Mouse (Mus musculus): ENCODE data around the gene Thap8.

DNA sequence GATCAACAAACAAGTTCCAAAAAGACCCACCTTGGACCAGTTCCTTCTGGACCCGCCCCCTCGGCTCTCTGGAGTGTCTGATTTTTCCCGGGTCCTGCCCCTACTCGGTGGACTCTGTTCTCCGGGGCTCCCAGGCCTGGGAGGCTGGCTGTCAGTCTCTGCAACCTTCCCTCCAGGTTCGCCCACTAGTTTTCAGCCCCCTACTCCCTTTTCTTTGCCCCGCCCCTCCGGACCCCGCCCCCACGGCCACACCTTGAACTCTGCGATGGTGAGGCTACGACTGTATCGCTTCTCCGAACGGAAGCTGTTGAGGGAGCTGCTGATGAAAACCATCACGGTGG lies 48.6 kb upstream of the Thap8 start:
- TF ChIP-seq CTCF (IDR thresholded peaks at IDR 0.05; ENCODE audit: low read depth, low read length) (no peak), POLR2A (IDR thresholded peaks at IDR 0.05; ENCODE audit: extremely low read depth, insufficient read depth, low read length) (no peak)
